Mouse (Mus musculus): ENCODE measurements at regions not wholly inside any gene's neighbourhood (a gene's known extent, or its start where the extent isn't known, plus 50 kb on each side); places are given as distances from the start of the nearest gene placed in this dataset.
A peak's percentile ranks its signal among the peaks of the same experiment; 100 is the strongest.

- H3K4me2 ChIP-seq = no peak overlapping the region
- no peak overlapping the region for H3K4me3 ChIP-seq (ENCODE audit: low read depth, low read length)
- H3K27ac ChIP-seq (ENCODE audit: low read depth, low read length) = no peak overlapping the region
- 19% methylated on average over 6 of the region's 6 CpGs for WGBS
- H3K4me1 ChIP-seq (ENCODE audit: control insufficient read depth, insufficient read depth, low read length) = no peaks in the 10 kb centered on the region
- no peaks in the 10 kb centered on the region for H3K27me3 ChIP-seq (ENCODE audit: control insufficient read depth, insufficient read depth, low read length)
- H3K9me3 ChIP-seq (ENCODE audit: control insufficient read depth, low read length) = no peaks in the 10 kb centered on the region
- ATAC-seq (ENCODE audit: low FRiP score) = no peak
- DNase-seq (ENCODE audit: low spot score, missing footprints) = peak; percentile 90
- no peak overlapping the region for H3K9ac ChIP-seq (ENCODE audit: low read length)
- H3K36me3 ChIP-seq (ENCODE audit: control insufficient read depth, insufficient read depth, low read length) = no peaks in the 10 kb centered on the region
Observed at GRCm38 (mm10) chr14:92764354-92764753, 1126.1 kb downstream of the Pcdh9 start.

- 79% methylated on average over 9 of the region's 9 CpGs for WGBS
- Histone ChIP-seq H3K27ac (ENCODE audit: low read depth, low read length) (no peak overlapping the region), H3K4me3 (ENCODE audit: low read depth, low read length) (no peak overlapping the region), H3K36me3 (ENCODE audit: control insufficient read depth, insufficient read depth, low read length) (no peaks in the 10 kb centered on the region), H3K9ac (ENCODE audit: low read length) (no peak overlapping the region), H3K4me1 (ENCODE audit: control insufficient read depth, insufficient read depth, low read length) (no peaks in the 10 kb centered on the region), H3K4me2 (no peak overlapping the region), H3K27me3 (ENCODE audit: control insufficient read depth, insufficient read depth, low read length) (no peaks in the 10 kb centered on the region), H3K9me3 (ENCODE audit: control insufficient read depth, low read length) (no peaks in the 10 kb centered on the region)
- ATAC-seq (ENCODE audit: low FRiP score) = no peak
- DNase-seq (ENCODE audit: low spot score, missing footprints) = no peak
Observed at GRCm38 (mm10) chr14:92754676-92755075, 1135.8 kb downstream of the Pcdh9 start.

GRCm38 (mm10) chr14:92717666-92718065, 1172.8 kb downstream of the Pcdh9 start:
- H3K9me3 ChIP-seq (ENCODE audit: control insufficient read depth, low read length) = no peaks in the 10 kb centered on the region
- H3K27me3 ChIP-seq (ENCODE audit: control insufficient read depth, insufficient read depth, low read length) = no peaks in the 10 kb centered on the region
- no peak overlapping the region for H3K27ac ChIP-seq (ENCODE audit: low read depth, low read length)
- H3K4me3 ChIP-seq (ENCODE audit: low read depth, low read length) = no peak overlapping the region
- no peak overlapping the region for H3K9ac ChIP-seq (ENCODE audit: low read length)
- 60% methylated on average over 2 of the region's 2 CpGs for WGBS
- no peaks in the 10 kb centered on the region for H3K4me1 ChIP-seq (ENCODE audit: control insufficient read depth, insufficient read depth, low read length)
- DNase-seq (ENCODE audit: low spot score, missing footprints) (no peak), ATAC-seq (ENCODE audit: low FRiP score) (no peak)
- H3K4me2 ChIP-seq = no peak overlapping the region
- H3K36me3 ChIP-seq (ENCODE audit: control insufficient read depth, insufficient read depth, low read length) = no peaks in the 10 kb centered on the region

GRCm38 (mm10) chr14:92688151-92688550, 1202.3 kb downstream of the Pcdh9 start:
- Histone ChIP-seq H3K36me3 (ENCODE audit: control insufficient read depth, insufficient read depth, low read length) (no peaks in the 10 kb centered on the region), H3K4me2 (no peak overlapping the region)
- WGBS = 82% methylated on average over 1 of the region's 1 CpGs

GRCm38 (mm10) chr14:92687106-92687505, 1203.4 kb downstream of the Pcdh9 start:
- Histone ChIP-seq H3K9ac (ENCODE audit: low read length) (no peak overlapping the region), H3K4me2 (no peak overlapping the region), H3K4me3 (ENCODE audit: low read depth, low read length) (no peak overlapping the region), H3K36me3 (ENCODE audit: control insufficient read depth, insufficient read depth, low read length) (no peaks in the 10 kb centered on the region), H3K27me3 (ENCODE audit: control insufficient read depth, insufficient read depth, low read length) (no peaks in the 10 kb centered on the region), H3K9me3 (ENCODE audit: control insufficient read depth, low read length) (no peaks in the 10 kb centered on the region), H3K4me1 (ENCODE audit: control insufficient read depth, insufficient read depth, low read length) (no peaks in the 10 kb centered on the region), H3K27ac (ENCODE audit: low read depth, low read length) (no peak overlapping the region)
- 76% methylated on average over 1 of the region's 1 CpGs for WGBS
- DNase-seq (ENCODE audit: low spot score, missing footprints) = no peak
- no peak for ATAC-seq (ENCODE audit: low FRiP score)

More at GRCm38 (mm10) chr14:92688151-92688550, 1202.3 kb downstream of the Pcdh9 start:
- Histone ChIP-seq H3K4me3 (ENCODE audit: low read depth, low read length) (no peak overlapping the region), H3K9me3 (ENCODE audit: control insufficient read depth, low read length) (no peaks in the 10 kb centered on the region), H3K27me3 (ENCODE audit: control insufficient read depth, insufficient read depth, low read length) (no peaks in the 10 kb centered on the region), H3K9ac (ENCODE audit: low read length) (no peak overlapping the region), H3K4me1 (ENCODE audit: control insufficient read depth, insufficient read depth, low read length) (no peaks in the 10 kb centered on the region), H3K27ac (ENCODE audit: low read depth, low read length) (no peak overlapping the region)
- ATAC-seq (ENCODE audit: low FRiP score) = no peak
- no peak for DNase-seq (ENCODE audit: low spot score, missing footprints)

- H3K4me2 ChIP-seq = no peak overlapping the region
- H3K4me1 ChIP-seq (ENCODE audit: control insufficient read depth, insufficient read depth, low read length) = no peaks in the 10 kb centered on the region
- no peak; the same call in 1 of the 2 replicates for ATAC-seq (ENCODE audit: low FRiP score)
- no peaks in the 10 kb centered on the region for H3K9me3 ChIP-seq (ENCODE audit: control insufficient read depth, low read length)
- no peak overlapping the region for H3K27ac ChIP-seq (ENCODE audit: low read depth, low read length)
- no peaks in the 10 kb centered on the region for H3K36me3 ChIP-seq (ENCODE audit: control insufficient read depth, insufficient read depth, low read length)
- no peaks in the 10 kb centered on the region for H3K27me3 ChIP-seq (ENCODE audit: control insufficient read depth, insufficient read depth, low read length)
- no peak for DNase-seq (ENCODE audit: low spot score, missing footprints)
- no peak overlapping the region for H3K9ac ChIP-seq (ENCODE audit: low read length)
- no peak overlapping the region for H3K4me3 ChIP-seq (ENCODE audit: low read depth, low read length)
- 59% methylated on average over 4 of the region's 4 CpGs for WGBS
Observed at GRCm38 (mm10) chr14:92678845-92679499, 1211.5 kb downstream of the Pcdh9 start.

GRCm38 (mm10) chr14:92674146-92674545, 1216.3 kb downstream of the Pcdh9 start:
- Histone ChIP-seq H3K4me3 (ENCODE audit: low read depth, low read length) (no peak overlapping the region), H3K27me3 (ENCODE audit: control insufficient read depth, insufficient read depth, low read length) (no peaks in the 10 kb centered on the region), H3K9me3 (ENCODE audit: control insufficient read depth, low read length) (no peaks in the 10 kb centered on the region), H3K4me2 (no peak overlapping the region), H3K27ac (ENCODE audit: low read depth, low read length) (no peak overlapping the region), H3K36me3 (ENCODE audit: control insufficient read depth, insufficient read depth, low read length) (no peaks in the 10 kb centered on the region), H3K9ac (ENCODE audit: low read length) (no peak overlapping the region), H3K4me1 (ENCODE audit: control insufficient read depth, insufficient read depth, low read length) (no peaks in the 10 kb centered on the region)
- WGBS = 94% methylated on average over 3 of the region's 3 CpGs
- DNase-seq (ENCODE audit: low spot score, missing footprints) = no peak
- no peak for ATAC-seq (ENCODE audit: low FRiP score)

Data from midbrain, embryonic 11.5 days (tissue).